Mouse (Mus musculus): ENCODE measurements around the gene Acoxl.

Acoxl gene

DNA sequence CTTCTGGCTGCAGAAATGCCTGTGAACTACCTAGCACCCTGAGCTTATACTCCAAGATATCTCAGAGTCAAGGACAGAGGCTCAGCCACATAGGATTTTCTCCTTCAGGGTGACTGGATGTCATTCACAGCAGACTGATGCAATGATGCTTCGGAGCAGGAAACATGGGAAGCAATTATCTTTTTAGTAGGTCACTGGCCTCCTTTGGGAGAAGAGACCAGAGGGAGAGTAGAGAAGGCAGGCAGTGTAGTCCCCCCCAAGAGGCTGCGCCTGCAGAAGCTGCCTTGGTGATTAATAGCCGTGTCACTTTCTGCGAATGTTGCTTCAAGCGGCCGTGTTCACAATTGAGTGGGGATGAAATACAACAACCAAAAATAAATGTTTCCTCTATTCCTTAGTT lies 121.9 kb downstream of the Acoxl start:
- DNase-seq = no peak

DNA sequence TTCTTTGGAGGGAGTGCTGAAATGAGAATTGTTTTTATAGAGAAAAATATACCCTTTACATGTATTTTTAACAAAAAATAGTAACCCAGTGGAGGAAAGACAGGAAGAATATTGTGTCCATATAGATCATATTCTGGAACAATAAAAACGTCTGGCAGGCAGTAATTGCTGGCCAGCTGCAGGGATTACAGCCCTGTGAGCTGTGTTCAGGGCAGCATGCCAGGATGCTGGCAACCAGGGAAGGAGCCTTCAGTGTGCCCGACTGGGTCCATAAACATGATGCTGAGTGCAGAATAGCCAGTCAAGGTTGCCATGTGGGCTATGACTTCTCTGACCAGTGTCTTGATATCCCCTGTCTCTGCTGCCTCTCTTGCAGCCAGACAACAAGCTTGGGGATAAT lies 122.5 kb downstream of the Acoxl start:
- DNase-seq = no peak

DNA sequence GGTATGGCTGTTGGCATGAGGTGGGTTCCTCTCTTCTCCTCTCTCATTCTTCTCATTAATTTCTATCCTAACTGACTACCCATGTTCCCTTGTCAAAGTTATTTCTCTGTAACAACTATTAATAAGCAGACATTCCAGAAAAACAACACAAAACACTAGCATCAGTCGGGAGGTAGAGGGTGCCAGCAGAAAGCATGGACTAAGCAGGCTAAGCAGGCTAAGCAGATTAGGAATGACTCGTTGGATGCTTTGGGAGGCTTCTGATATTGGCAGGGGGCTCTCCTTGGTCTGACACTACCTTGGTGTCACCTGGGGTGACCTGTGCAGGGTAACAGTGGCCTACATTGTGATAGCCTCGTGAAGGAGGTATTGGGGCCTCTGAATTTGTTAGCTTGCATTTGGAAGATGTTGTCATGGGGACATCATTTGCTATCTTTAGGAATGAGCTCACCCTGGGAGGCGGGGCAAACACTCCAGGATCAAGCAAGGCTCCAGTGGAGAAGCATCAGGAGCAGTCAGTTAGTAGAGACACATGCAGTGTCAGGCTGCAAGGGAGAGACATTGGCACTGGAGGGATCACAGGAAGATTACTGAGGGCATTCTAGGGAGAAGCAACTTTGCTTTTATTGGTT lies 123.2 kb downstream of the Acoxl start:
- DNase-seq = no peak

DNA sequence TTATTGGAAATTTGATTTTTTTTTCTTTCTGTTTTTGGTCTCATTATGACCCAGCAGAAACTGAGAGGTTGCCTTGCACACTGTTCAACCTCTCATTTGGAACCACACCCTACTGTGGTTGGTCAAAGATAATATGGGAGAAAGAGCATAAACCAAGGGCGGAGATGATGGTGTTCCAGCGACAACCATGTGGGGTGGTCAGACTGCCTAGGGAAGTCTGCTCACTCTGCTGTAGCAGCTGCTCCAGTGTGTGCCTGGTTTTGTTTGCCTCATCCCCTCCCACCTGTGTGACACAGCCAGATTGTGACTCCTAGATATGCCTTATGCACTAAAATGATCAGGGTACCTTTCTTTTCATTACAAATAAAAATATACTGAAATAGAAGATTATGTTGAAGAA lies 130.3 kb downstream of the Acoxl start:
- no peak for DNase-seq

DNA sequence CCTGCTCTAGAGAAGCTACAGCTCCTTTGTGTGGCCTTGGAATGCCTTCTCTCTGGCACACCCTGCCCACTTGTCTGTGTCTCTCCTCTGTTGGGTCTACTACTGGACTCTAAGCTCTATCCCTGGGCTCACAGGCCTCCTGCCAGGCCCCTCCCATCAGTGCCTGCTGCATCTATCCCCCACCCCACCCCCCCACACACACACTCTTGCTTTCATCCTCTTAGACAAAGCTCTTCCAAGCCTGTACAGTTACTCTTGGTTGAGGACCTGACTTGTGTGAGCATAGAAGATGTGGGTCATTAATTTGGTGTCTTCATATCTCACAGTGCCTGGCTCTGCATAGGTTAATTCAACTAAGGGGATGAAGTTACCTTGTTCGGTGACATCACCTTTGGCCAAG lies 137.6 kb downstream of the Acoxl start:
- DNase-seq = no peak

DNA sequence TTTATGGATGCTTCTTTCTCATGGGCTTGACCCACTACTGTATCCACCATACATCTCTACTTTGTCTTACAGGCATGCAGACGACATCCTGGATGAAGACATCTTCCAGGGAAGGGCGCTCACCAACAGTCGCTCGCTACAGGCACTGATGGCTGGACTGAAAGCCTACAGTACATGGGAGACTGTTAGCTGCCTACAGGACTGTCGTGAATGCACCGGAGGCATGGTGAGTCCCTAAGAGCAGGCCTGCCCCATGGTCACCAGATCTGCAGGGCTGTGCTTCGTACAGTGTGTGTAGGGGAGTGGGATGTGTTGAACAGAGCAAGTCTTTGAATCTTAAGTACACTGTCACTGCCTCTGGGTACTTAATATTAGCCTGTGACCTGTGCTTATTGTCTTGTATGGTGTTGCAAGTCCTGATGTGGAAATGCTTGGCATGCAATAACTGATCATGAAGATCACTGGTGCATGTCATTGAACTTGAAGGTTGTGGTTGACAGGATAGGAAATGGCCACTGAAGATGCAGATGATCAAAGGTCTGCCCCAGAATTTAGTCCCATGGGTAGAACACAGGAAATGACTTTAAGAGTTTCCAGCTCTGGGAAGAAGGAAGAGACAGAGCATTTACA lies 140.0 kb downstream of the Acoxl start:
- DNase-seq = no peak

DNA sequence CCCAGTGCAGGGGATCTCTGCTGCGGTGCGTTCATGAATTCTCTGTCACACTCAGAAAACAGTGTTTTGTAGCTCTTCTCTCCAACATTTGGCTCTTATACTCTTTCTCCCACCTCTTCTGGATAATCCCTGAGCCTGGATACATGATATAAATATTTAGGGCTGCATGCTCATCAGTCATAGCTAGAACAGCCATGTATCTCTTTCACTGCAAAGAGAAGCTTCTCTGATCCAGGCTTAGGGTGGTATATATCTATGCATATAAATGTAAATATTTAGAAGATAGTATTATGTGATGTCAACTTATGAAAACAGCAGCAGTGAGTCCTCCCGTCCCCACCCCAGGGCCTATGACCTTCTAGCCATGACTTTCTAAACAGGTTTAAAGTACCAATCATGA lies 143.9 kb downstream of the Acoxl start:
- DNase-seq = no peak

DNA sequence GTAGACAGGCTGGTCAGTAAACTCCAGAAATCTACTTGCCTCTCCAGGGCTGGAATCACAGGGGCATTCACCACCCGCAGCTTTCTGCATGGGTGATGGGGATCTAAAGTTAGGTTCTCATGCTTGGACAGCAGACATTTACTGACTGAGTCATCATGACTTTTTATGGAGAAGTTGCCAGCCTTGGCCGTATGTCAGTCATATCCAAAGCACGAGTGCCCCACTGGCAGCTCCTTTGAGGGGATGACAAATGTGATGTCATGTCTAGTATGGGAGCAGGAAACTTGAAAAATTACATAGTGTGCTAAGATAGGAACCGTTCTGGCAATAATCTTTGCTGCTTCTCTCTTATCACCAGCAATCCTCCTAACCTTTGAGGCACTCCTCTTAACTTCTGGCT lies 144.6 kb downstream of the Acoxl start:
- no peak for DNase-seq

DNA sequence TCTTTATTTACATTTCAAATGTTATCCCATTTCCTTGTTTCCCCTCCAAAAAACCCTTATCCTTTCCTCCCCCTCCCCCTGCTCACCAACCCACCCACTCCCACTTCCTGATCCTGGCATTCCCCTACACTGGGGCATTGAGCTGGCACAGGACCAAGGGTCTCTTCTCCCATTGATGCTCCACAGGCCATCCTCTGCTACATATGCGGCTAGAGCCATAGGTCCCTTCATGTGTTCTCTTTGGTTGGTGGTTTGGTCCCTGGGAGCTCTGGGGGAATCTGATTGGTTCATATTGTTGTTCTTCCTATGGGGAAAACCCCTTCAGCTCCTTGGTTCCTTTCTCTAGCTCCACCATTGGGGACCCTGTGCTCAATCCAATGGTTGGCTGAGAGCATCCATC lies 145.3 kb downstream of the Acoxl start:
- DNase-seq = no peak

DNA sequence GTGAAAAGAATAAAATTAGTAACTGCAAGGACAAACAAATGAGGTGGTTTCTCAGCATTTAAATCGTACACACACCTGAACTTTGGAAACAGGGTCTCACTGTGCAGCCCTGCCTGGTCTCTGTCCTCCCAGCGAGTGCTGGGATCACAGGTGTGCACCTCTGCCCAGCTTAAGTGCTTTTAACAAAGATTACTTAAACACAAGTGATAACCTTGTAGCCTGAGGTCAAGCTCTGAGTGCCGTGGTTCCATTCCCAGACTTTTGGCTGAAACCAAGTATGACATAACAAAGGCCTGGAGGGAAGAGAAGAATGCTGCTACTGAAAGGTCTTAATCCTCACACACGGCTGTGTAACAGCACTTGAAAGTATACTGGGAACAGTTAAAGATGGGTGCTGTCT lies 149.0 kb downstream of the Acoxl start:
- no peak for DNase-seq

DNA sequence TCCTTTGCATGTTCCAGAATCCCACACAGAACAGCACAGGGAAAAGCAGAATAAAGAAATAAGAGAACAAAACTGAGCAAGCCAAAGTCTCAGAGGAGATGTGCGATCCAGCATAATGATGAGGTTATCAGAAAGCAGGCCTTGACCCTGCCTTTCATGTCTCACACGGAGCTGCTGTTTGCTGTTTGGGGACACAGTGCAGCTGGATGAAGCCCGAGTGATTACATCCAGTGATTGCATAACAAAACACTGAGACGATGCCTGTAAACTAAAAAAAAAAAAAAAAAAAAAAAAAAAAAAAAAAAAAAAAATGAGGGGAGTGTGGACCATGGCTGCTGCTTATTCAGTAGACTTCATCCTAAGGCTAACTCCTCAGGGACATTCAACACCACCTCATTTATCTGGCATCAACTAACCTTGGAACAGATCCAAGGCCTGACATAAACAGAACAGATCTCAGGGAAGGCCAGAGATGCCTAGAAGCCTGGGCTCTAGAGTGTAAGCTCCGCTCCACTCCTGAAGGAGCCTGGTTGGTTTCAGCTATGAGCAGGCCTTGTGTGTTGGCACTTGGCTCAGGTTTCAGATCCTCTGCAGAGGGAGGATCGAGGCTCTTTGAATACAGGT lies 152.3 kb downstream of the Acoxl start:
- no peak for DNase-seq

DNA sequence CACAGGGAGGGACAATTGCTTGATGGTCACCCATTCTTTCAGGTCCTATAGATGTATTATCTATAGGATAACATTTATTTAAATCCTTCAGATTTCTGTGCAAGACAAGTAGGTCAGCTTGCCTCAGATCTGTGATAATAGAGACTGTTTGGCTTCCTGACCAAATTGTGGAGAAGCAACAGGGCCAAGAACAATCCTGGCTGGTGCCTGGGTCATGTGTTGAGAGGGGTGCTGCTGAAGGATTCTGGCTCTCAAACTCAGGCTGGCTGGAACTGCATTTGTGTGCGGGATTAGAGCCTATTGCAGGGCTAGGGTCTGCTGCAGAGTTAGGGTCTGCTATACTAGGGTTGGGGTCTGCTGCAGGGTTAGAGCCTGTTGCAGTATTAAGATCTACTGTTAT lies 153.0 kb downstream of the Acoxl start:
- DNase-seq = no peak

DNA sequence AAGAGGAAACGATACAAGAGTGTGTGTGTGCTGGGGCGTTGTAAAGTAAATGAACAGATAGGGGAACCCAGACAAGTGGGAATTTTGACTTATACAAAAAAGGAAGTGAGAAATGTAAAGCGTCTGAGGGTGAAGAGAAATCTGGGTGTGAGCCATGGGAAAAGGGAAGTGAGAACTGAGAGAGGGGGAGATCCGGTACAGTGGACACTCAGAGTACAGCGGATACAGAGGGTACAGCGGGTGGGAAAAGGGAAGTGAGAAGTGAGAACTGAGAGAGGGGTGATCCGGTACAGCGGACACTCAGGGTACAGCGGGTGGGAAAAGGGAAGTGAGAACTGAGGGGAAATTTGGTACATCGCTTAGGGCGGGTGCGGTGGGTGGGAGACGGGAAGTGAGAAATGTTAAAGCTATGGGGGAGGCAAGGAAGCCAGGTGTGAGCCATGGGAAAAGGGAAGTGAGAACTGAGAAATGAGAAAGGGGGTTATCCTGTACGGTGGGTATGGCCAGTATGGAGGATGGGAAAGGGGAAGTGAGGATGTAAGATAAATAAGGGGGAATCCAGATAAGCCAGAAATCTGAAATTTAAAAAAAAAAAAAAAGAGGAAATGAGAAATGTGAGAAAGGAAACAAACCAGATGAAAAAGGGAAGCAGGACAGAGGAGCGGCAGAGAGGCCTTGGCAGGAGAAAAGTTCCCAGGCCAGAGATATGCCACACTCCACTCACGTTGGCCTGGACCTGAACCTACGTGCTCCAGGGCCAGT lies 170.2 kb downstream of the Acoxl start:
- no peak for DNase-seq

DNA sequence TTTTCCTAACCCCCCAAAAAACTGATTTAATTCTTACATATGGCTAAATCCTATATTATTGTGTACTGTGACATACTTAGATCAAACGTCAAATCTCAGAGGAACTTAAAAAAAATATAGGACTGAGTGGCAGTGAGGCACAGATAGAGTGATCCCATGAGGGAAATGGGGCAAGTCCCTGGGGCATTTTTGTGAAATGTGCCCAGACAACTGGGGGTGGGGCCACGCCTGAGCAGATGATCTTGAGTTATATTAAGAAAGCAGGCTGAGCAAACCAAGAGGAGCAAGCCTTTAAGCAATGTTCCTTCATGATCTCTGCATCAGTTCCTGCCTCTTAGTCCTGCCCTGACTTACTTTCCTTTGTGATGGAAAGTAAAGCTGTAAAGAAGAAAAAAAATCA lies 175.9 kb downstream of the Acoxl start:
- DNase-seq = no peak

DNA sequence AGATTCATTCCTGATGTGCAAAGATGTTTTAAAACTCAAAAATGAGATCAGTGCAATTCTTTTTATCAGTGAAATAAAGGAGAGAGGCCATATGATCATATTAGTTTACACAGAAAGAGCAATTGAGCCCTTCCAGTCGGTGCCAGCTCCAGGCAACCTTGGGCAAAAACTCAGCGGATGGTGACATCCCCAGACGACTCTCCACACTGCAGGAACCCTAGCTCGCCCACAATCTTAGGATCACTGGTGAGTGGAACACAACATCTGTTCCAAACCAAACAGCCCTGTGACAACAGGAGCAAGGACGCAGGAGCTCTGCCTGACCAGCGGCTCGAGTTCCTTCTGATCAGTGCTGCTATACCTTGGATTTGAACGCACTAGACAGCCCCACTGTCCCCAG lies 176.9 kb downstream of the Acoxl start:
- no peak for DNase-seq

DNA sequence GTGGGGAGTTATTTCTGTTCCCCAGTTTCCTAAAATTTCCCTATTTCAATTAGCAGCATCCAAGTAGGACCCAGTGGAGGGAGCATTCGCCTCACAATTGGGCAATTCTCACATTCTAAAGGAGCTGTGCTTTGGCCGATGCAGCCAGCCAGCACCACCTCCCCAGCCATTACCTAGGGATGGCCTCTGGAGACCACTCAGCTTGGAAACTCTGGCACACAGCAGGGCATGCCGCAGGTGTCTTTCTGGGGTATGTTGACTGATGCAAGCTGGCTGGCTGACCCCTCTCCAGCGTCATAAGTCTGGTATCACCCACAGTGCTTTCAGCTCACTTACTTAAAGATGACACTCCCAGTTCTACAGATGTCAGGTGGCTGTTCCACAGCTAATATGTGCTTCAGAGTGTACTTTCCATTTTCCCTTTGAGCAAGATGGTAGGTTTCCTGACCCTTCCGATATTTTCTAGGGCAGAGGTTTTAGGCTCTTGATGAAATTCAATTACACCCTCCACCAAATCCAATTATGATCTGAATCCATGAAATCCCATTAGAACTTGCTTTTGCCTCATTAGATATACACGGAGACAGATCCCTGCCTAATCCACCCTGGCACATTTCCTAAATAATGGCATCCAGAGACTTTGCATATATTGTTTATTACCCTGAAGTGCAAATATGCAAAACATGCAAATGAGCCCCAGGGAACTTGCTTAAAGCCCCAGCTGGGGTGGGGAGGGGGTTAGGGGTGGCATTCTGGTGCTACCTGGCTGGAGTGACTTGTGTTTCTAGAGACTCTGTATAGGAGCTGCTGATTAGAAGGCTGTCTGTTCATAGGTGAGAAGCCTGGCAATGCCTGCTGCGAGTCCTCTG lies 181.6 kb downstream of the Acoxl start:
- DNase-seq = no peak

DNA sequence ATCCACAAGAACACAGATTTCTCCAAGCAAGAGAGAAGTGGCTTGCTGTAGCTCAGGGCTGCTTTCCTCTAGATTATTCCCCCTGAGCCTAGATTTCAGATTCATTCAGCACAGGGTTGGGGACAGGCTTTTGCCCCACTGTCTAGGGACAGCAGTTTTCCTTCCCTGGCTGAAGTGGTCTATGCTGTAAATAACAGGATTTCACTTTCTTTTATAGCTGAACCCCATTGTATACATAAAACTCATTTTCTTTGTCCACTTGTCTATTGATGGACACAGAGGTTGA lies 182.2 kb downstream of the Acoxl start:
- no peak for DNase-seq

DNA sequence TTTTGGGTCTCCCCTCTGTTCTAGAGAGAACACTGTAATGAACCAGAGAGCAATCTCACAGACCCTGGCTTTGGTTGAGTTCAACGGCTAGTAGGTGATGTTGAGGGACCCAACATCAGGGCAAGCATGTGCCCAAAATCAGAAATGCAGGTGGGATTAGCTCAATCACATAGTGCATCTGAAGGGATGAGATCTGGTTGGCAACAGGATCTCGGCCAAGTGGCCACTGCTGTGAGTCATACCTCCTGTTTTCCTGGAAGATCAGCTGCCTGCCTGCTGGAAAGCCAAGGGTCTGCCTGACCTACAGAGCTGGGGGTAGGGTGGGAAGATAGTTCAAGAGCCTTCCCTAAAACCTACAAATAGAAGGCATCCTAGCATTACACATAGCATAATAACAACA lies 185.2 kb downstream of the Acoxl start:
- no peak for DNase-seq

DNA sequence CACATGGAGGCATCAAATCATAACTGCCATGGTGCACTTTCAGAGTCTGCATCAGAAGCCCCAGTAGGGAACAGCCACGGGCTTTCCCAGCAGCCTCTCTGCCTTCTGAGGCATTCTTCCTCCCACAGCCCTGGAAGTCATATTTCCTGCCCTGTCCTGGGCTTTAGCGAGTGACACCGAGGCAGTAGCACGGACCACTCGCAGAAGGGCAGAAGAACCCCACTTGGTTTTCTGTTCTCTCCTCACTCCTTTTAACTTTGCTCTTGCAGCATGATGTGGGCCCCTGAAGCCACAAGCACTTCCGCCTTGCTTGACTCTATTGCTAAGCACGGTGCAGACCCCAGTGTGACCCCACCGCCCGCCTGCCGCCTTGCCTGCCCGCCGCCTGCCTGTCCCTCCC lies 189.0 kb downstream of the Acoxl start:
- DNase-seq = peak; percentile 58

DNA sequence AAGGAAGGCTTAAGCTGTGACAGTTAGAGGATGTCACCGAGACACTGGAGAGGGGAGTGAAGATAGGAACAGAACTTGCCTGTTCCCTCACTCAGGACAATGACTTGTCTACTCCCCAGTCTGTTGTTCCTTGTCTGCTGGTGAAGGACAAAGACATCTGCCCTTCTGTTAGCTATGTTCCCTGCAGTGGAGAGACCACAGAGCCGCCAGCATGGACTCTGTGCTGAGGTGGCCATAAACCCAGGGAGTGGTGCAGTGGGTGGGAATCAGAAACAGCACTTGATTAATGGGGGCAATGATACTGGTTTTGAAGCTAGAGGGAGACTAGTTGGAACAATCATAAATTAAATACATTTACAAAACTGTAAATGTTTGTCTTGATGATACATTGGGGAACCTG lies 191.3 kb downstream of the Acoxl start:
- DNase-seq = no peak

DNA sequence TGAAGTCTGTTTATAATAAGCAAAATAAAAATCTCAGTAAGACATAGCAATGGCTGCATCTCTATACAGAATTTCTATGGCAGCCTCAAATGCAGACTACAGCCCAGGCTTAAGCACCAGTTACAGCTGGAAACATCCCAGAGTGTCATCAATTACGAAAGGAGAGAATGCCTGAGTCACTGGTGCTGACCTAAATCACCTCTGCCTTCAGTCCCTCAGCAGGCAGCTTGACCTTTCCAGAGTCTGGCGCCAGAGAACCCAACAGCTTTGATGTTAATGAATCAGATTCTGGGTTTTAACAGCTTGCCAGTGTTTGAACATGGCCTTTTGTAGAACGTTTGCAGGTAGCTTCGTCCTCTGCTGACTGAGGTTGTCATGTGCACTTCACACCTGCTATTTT lies 193.4 kb downstream of the Acoxl start:
- no peak for DNase-seq

DNA sequence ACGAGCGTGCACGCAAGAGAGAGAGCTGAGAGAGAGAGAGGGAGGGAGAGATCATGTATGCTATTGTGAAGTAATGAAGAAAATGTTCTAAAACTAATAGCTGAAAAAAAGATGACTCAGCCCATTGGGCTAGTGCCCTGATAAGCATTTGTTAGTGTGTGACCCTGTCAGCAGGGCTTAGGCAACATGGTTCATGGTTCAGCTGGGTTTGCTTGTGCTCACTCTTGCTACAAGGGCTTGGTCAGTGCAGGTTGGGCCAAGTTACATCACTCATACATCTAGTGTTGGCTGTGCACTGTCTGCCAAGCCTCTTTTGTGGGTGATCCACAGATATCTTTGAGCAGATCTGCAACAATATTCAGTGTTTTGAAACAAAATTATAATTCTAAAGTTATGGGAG lies 194.8 kb downstream of the Acoxl start:
- DNase-seq = no peak

DNA sequence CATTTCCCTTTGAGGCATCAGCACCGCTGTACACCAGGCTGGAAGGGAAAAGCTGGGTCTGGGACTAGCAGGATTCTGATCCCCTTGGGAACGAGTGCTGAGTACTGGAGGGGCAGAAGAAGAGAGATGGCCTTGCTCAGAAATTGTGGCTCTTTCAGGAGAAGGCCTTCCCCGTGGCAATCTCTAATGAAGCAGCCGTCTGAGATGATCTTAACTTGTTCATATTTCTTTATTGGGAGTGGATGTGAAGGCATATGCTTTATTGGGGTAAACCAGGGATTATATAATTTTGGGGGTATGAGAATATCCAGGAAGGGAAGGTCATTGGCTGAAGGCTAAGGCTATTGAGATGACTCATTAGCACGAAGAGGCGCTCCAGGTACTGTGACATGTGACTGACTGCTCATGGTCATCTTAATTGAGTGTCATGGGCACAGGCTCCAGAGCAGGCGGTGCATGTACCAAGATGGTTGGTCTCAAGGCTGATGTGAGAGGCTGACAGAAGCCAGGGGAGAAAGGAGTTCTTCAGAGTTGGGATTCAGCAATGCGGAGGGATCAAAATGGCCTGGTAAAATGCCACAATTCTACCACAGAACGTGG lies 195.5 kb downstream of the Acoxl start:
- no peak for DNase-seq
